Mouse (Mus musculus) c-Kit-negative CD71-positive TER-119-positive erythroid progenitor cells, embryonic 14.5 days (primary cell): ENCODE results near the gene Gm11077.

Experiments used
- DNase-seq: peaks from one replicate; pipeline ENCODE4 v3.0.0-alpha.2; 2013; ENCODE audit warnings: low read depth, low spot score

The Gm11077 gene

GRCm38 (mm10) chr6:140729272-140729671 lies at the start of gene Gm11077:
Gene Gm11077, plus strand, starts transcription at chr6:140729284.
- DNase-seq, result no peak

DNA sequence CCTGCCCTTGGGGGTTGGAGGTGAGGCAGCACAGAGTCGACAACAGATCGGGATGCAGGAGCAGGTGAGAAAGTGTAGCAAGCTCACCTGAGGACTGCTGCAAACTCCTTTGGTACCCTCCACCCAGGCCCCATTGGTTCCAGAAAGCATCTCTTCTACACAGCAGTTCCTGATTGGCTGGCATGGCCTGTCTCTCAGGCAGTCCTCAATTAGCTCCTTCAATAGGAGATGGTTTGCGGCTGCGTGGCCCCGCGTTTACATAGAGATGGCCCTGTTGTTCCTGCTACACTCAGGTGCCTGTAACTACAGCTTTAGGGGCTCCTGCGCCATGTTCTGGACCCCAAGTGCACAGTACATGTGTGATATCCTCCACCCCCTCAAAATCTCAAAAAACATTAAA lies 48.4 kb upstream of the Gm11077 start:
- no peak for DNase-seq

DNA sequence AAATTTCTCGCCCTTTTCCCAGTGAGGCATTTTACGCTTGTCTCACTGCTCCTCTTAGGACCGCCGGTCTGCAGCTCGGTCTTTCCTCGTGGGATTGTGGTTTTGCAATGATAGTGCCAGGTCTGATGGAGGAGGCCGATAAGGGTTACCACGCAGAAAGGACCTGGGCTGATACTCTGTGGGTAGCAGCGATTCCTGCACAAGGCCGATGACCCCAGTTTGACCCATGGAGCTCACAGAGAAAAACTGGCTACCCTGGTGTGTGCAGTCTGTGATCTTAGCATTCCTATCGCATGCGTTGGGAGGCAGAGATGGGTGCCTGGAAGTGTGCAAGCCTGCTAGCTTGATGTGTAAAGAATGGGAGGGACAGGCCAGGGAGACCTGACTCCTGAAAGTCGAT lies 46.3 kb upstream of the Gm11077 start:
- DNase-seq, result no peak

DNA sequence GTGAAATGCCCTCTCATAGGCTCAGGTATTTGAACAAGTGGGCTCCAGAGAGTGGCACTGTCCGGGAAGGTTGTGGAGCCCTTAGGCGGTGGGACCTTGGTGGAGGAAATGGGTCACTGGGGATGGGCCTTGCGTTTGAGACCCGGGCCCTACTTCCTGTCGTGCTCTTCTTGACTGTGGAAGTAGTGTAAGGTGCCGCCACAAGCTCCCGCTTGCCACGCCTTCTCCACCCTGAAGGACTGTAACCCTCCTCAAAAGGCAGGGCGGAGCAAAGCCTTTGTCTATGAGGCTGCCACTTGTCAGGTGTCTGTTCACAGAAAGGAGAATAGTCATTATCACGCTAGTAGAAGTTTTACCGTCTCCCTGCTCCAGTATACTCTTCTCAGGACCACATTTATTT lies 44.7 kb upstream of the Gm11077 start:
- DNase-seq, result no peak

- DNase-seq, result no peak
Observed at GRCm38 (mm10) chr6:140689617-140690404, 39.3 kb upstream of the Gm11077 start.

DNA sequence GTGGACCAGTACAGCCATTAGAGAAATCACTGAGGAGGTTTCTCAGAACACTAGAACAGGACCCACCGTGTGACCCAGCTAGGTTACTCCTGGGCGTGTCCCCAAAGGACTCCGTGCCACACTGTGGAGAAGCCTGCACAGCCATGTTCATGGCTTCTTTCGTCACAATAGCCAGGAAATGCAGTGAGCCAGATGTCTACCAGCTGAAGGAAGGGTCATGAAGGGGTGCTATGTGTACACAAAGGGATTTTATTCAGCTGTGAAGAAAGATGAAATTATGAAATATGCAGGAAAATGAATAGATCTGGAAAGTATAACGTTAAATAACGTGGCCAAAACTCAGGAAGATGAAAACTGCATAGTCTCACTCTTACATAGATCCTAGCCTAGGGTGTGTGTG lies 36.9 kb upstream of the Gm11077 start:
- no peak for DNase-seq

GRCm38 (mm10) chr6:140696192-140696879 lies 32.7 kb upstream of the Gm11077 start:
- no peak for DNase-seq

DNA sequence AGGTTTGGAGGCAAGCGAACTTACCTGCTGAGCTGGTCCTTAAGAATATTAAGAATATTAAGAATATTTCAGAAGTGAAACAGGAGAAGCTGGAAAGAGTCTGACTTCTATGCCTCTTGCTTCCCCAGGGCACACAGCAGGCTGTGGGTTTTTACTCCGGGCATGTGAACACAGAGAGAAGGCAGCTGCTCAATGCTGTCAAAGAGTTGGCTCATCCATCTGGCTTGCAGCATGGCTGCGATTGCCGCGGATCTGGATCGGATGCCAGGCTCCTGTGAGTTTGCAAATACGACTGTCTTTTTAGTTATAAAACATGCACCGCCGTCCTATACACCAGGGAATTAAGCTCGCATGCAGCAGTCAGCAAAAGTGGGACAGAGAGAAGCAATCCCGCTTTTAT lies 31.1 kb upstream of the Gm11077 start:
- DNase-seq, result no peak

DNA sequence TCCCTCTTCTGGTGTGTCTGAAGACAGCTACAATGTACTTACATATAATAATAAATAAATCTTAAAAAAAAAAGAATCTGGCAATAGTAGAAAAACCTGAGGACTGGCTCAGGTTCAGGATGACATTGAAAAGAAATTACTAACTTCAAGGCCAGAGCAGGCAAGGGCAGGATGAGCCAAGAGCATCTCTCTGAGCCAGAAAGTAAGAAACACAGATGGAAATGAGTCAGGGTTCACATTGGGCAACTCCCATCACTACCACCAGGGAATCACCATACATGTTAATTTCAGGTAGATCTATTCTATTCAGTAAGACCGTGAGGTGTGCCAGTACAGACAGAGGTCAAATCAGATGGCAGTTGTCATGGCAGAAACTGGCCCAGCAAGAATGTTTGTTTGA lies 30.5 kb upstream of the Gm11077 start:
- DNase-seq, result no peak

GRCm38 (mm10) chr6:140701259-140701658 lies 27.8 kb upstream of the Gm11077 start:
- DNase-seq, result no peak

- no peak for DNase-seq
Observed at GRCm38 (mm10) chr6:140705132-140705531, 24.0 kb upstream of the Gm11077 start.

- DNase-seq, result no peak
Observed at GRCm38 (mm10) chr6:140706056-140706455, 23.0 kb upstream of the Gm11077 start.

DNA sequence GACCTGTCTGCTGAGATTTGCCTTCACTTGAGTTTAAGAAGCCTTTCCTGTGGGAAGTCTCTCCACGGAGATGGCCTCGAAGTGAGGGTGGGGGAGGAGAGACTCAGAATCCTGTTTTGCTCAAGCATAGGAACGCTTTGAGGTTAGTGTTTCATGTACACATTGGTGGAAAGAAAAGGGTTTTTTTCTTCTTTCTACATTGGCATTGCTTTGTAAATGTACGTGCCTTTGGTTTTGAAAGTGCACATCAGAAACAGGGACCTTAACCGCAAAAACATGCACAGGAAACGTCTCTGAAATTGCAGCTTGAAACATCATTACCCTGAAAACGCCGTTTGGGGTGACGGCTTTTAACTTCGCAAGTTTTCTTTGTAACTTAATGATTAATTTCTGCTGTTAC lies 21.0 kb upstream of the Gm11077 start:
- no peak for DNase-seq

- DNase-seq, result no peak
Observed at GRCm38 (mm10) chr6:140709415-140710107, 19.5 kb upstream of the Gm11077 start.

DNA sequence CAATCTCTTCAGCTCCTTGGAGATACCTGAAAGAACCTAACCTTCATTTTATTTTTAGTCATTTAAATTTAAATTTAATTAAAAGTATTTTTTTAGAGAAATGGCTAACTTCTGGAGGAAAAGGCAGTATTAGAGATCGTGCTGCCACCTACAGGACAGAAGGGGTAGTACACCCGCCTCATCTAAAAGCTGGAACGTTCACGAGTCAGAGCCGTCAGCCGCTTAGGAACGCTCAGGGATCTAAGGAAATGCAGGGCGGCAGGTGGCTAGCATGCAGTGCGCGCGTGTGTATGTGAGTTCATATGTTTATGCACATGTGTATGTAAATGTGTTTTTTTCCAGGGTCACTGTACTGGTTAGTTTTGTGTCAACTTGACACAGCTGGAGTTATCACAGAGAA lies 16.3 kb upstream of the Gm11077 start:
- DNase-seq, result peak; percentile 11

GRCm38 (mm10) chr6:140714905-140715365 lies 14.1 kb upstream of the Gm11077 start:
- DNase-seq, result peak; percentile 24

DNA sequence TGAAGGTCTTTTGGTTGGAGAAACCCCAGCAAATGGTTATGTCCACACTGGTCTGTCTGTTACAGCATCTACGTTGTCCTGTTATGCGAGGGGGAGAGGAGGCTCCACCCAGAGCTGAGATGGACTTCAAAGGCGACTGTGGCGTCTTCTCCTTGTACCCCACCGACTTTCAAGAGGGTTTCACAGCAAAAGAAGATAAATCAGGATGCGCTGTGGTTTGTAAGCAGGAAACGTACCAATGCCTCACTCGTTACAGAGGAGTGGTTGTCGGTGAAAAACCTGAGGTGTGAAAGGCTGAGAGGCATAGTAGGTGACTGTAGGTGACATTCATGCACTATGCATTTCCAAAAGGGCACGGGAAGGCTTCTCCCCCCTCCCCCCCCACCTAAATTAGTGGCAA lies 7.0 kb upstream of the Gm11077 start:
- no peak for DNase-seq

GRCm38 (mm10) chr6:140730669-140731401 lies 1.8 kb downstream of the Gm11077 start:
- no peak for DNase-seq

DNA sequence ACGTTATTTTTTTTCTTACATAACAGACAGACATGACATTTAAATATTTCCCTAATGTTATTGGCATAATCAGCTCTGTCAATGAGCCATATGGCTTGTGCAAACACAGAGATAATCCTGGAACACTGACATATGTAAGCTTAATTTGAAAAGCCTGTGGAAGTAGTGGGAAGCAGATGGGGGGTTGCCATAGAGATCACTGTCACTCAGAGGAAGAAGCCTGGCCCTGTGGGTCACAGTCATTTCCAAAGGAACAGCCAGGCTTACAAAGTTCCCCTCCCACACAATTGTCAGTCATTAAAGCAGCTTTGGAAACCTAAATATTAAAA lies 2.3 kb downstream of the Gm11077 start:
- DNase-seq, result no peak

GRCm38 (mm10) chr6:140732971-140733640 lies 4.0 kb downstream of the Gm11077 start:
- no peak for DNase-seq

- no peak for DNase-seq
Observed at GRCm38 (mm10) chr6:140733641-140733986, 4.5 kb downstream of the Gm11077 start.
